Mouse (Mus musculus) brain, embryonic 14.5 days (tissue): ENCODE results near the gene Ss18l2.

Experiments
- CTCF ChIP-seq: fragments of 200-500 bp; IDR thresholded peaks from 2 replicates; pipeline ENCODE4 v1.5.1; 2012; ENCODE audit warnings: inconsistent platforms, mild to moderate bottlenecking, moderate library complexity, borderline replicate concordance; ENCODE audit not compliant: insufficient read depth, insufficient read length; ENCODE audit errors: extremely low read depth
- POLR2A ChIP-seq: fragments of 200-500 bp; IDR thresholded peaks from 2 replicates; pipeline ENCODE4 v1.6.1; 2012; ENCODE audit warnings: mild to moderate bottlenecking, inconsistent platforms, borderline replicate concordance; ENCODE audit not compliant: poor library complexity, insufficient read depth, insufficient read length, severe bottlenecking; ENCODE audit errors: extremely low read depth

DNA sequence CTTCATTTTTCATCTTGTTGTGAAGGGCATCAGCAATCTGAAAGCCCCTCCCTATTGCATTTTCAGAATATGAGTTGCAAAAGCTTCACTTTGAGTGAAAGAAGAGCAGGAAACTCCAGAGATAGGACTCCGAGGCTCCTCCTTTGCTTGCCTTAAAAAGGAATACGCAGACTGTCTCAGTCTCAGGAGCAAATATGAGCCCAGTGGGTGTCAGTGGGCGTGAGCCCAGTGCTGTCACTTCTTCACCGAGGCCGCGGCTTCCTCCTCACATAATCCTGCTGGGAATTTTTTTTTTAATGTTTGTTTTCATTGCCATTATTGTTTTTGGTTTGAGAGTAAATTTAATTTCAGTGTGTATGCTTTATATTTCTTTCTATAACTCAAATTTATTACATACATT lies 30.4 kb downstream of the Ss18l2 start:
- TF ChIP-seq CTCF, result no peak
- TF ChIP-seq POLR2A, result no peak
